Mouse (Mus musculus): ENCODE data around the gene Tagln.

Tagln gene

DNA sequence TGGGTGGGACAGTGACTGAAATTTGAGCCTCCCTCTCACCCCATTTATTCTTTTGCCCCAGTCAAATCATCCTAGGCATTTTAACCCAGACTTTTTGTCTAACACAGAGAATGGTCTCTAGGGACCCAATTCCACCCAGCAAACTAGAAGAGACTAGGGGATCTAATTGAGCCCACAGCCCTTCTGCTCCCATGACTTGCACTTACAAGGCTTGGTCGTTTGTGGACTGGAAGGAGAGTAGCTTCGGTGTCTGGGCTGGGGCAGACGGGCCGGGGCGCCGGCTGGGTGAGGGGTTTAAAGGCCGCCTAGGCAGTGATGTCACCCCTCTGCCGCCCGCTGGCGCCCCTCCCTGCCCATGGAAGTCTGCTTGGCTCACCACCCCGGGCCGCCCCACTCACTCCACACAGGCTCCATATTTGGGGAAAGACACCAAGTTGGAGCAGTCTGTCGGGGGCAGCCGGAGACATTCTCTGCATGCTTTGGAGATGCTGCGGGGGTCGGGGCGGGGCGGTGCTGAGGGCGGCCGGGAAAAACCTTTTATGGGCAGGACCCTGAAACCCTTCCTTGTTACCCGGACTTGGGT, at the start of gene Tagln:
Tagln (minus strand) TSS at position 431 of the 583 bp plus-strand sequence.
- DNase-seq, result no peak

DNA sequence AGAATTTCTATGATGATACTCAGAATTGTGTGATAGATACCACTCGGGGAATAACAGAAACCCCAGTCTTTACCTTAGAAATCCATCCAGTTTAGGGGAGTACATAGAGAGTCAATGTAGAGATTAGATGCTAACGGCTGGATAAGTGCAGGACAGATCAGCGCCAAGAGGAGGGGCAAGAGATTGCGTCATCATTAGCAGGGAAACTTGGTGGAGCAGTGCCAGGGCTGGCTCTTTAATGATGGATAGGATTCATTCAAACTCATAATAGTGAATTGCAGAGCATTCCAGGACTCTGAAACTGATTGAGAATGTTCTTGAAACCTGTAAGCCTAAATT, 49.3 kb upstream of the Tagln start:
- DNase-seq, result peak; percentile 58

DNA sequence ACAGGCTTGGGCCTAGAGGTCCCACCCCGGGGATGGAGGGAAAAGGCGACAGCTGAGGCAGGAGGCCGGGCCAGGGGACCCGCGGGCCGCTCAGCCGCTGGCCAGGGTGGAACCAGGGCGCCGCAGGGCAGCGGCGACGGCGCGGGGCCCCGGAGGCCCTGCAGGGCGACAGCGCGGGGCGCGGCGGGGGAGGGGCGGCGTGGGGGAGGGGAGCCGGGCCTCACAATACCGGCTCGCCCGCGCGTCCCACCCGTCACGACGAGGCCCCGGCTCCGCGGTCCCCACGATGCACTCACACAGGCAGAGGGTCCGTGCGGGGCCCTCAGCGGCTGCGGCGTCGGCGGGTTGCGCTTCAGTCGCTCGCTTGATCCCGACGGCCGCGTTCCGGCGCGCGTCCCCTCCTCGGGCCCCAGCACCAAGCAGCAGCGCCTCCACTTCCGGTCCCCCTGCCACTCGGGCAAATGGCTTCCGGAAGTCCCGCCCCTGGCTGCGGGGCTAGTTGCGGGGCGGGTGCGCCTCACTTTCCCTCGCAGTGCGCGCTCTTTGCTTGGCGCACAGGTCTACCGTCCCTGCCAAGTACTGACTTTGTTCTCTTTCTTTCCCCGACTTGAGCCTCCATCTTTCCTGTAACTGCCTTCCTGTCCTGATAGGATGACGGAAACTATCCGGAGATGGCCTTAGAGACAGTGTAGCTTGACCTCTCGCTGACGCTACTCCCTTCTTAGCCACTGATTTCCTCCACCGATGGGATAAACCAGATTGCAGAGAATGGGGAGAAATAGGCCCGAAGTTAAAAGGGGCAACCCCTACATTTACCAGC, 48.8 kb upstream of the Tagln start:
- peak; percentile 89 for DNase-seq

DNA sequence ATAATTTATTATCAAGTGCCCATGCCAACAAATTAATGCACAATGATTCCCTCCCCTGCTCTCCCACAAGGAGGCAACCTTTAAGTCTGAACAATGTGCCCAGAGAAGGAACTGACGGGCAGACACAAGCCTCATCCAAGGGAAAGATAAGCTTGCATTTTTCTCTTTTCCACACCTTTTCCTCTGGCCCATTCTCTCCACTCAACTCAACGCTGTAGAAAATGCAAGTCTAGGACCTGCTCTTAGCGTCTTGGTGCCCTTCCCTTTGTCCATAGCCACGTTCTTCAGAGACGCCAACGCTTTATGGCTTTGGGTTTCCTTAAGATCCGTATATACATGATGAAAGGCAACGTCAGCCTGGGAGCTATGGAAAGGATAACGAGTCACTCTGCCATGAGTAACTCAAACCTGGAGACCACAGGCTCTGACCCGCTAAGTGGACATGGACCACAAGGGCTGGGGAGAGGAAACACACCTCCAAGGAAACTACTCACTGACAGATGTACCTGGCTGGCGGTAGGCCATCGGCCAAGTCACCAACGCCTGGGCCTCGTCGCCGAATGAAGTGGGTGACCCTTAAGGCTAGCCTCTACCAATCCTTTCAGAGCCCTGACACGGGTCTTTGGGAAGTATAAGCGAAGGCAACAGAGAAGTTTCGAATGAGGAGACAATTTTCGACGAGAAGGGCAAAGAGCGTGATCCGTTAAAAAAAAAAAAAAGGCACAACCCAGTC, 48.0 kb upstream of the Tagln start:
- peak; percentile 32 for DNase-seq

DNA sequence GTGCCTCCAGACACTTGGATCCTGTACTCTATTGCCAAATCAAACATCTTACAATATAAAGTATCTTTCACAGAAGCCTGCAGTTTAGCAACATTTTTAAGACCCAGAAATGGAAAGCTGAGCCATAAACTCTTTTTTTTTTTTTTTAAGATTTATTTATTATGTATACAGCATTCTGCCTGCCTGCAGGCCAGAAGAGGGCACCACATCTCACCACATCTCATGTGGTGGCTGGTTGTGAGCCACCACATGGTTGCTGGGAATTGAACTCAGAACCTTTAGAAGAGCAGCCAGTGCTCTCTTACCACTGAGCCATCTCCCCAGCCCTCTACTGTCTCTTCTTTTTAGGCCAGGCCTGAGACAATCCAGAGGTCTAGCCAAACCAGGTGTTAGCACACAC, 45.5 kb upstream of the Tagln start:
- no peak for DNase-seq

DNA sequence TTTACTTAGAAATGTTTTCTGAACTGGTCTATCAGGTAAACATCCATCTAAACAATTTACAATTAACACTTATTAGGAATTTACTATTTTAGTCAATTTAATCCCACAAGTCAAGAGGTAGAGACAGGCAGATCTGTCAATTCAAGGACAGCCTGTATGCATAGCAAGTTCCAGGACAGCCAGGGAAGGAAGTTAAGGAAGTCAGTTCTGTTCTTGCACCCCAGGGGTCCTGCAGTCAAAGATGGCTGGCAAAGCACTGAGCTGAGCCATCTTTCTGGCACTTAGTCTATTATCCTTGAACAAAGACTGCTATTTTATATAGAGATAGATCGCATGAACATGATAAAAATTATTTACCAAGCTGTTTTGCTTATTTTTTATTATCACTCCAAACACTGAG, 44.8 kb upstream of the Tagln start:
- no peak for DNase-seq

DNA sequence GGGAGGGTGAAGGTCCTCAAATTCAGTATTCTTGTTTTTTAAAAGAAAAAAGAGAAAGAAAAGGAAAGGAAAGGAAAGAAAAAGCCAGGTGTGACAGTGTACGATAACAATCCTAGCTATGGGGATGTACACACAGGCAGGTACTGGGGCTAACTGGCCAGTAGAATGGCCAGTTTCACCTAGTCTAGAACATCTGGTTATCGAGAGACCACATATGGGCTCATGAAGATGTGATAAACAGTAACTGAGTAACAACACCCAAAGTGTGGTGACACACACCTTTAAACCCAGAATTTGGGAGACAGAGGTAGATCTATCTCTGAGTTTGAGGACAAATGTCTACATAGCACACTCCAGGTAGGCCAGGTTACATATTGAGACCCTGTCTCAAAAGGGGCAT, 43.9 kb upstream of the Tagln start:
- DNase-seq, result no peak

DNA sequence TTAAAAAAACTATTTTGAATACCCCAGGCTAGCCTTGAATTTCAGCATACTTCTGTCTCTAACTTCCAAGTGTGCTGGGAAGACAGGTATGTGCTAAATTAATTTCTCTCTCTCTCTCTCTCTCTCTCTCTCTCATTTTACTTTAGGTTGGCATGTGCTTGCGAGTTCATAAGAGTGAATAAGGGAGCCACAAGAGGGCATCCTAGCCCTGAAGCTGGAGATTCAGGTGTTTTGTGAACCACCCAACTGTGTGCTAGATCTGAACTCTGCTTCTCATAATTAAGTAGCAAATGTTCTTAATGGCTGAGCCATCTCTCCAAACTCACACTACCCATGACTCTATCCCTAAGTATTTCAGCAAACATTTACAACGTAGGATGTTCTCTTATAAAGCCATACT, 41.0 kb upstream of the Tagln start:
- DNase-seq, result no peak

DNA sequence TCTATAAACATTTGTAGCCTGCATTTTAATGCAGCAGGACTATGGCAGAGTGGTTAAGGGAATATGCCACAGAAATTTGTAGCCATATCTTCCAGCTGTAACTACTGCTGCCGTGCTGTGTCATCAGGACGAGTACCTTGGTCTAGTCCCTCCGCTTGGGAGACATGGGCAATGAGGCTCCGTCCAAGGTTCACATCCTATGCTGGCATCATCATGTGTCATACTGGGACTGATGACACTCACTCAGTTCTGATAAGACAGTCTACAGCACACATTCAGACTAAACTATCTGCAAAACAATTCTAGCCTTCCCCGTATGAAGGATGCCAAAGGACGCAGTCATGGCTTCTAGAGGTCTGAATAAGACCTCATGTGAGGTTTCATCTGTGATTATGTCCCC, 27.7 kb upstream of the Tagln start:
- DNase-seq, result no peak

DNA sequence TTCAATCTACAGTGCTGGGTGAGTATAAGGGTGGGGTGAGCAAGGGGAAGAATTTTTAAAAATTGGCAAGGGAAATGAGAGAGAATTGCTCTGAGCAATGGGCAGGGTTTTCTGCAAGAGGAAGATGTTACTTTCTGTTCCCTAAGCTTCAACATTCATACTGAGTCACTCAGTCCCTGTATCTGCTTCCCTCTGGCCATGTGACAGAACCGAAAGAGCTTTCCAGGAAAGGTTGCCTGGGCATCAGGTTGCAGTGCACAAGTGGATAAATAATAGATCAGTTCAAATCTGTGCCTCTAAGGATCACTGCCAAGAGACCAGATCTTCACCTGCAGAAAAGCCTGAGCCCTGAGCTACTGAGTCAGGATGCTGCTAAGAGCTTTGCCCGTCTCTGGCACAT, 26.0 kb upstream of the Tagln start:
- DNase-seq, result no peak

DNA sequence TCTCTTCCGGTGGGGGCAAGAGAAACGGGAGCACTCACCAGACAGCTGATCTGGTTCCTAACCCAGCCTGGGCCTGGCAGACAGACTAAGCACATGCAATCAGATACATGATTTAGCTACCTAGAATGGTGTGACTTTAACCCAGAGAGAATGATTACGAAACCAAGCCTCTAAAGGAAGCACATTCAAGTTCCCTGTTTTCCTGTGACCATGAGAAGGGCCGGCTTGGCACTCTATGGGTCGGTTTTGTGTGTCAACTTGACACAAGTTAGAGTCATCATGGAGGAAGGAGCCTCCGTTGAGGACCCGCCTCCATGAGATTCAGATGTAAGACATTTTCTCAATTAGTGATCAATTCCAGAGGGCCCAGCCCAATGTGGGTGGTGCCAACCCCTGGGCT, 23.8 kb upstream of the Tagln start:
- no peak for DNase-seq

DNA sequence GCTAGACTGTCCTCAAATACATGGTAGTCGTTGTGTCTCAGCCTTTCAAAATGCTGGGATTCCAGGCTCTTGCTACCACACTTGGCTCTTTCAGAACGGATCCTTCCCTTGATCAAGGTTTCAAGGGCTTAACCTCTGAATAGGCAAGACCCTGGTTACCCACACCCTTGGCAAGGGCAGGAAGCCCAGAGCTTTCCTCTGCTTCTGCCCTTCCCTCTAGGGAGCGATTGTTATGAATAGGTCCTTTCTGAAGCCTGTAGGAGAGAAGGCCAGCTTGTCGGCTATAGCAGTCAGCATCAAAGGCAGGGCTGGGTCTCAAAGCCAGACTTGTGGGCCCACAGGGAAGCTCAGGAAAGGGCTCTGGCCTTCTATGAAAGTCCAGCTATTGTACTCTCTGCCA, 23.0 kb upstream of the Tagln start:
- DNase-seq, result no peak

DNA sequence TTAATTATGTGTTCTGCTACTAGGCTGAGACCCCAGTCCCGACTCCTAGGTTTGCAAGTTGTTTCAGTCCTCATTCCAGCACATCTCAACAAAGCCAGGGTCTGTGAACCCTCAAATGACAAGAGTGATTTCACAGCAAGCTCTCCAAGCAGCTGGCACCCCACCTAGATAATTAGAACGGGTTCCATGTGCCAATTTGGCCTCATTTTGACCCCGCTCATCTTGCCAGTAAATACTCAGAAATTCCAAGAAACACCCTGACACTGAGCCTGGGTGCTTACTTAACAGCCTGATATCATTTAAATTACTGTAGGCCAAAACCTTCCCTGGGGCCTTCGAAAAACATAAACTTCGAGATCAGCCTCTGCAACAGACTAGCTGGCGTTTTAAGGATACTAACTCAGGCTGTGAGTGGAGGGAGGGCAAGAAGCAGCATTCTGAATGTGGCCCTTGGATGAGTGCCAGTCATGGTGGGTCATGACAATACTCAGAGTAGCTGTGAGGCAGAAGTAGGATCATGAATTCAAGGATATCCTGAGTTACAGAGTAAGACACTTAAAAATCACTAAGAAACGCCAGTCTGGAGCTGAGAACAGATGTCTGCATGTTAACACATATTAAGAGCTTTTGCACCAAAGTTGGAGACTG, 22.3 kb upstream of the Tagln start:
- no peak for DNase-seq

DNA sequence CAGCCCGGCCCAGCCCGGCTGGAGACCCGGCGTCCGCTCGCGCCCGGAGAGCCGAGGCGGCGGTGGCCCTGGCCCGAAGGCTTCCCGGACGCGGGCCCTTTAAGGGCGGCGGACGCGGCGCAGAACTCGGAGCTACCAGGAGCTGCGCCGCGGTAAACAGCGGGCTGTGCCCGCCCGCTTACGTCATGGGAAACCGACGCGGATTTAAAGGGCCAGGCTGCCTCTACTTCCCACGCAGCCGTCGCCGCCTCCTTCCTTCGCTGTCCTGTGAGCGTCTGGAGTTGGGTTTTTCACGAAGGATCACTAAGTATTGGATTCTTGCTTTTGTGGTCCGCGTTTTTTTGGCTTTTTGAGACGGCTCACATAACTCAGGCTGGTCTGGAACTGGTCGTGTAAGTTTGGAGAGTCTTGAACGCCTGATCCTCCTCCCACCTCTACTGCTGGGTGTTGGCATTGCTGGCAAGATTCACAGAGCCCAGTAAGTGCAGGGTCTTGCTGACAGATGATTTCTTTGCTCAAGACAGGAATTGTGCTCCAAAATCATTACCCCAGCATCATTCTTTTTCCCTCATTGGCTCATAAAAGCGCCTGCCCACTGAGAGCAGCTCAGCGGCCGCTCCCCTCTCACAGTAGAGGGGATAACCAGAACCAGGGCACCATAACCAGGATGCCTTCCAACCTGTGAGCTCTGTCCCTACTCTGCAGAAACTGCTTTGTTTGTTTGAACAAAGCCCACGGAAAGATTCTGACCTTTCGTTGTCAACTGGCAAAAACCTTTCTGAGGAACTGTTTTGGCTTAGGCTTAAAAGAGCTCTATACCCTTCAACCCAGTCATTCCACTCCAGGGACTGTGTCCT, 19.5 kb upstream of the Tagln start, which contains the start of gene Sidt2:
Sidt2 (minus strand) TSS at position 152 of the 857 bp plus-strand sequence.
- peak; percentile 83 for DNase-seq

DNA sequence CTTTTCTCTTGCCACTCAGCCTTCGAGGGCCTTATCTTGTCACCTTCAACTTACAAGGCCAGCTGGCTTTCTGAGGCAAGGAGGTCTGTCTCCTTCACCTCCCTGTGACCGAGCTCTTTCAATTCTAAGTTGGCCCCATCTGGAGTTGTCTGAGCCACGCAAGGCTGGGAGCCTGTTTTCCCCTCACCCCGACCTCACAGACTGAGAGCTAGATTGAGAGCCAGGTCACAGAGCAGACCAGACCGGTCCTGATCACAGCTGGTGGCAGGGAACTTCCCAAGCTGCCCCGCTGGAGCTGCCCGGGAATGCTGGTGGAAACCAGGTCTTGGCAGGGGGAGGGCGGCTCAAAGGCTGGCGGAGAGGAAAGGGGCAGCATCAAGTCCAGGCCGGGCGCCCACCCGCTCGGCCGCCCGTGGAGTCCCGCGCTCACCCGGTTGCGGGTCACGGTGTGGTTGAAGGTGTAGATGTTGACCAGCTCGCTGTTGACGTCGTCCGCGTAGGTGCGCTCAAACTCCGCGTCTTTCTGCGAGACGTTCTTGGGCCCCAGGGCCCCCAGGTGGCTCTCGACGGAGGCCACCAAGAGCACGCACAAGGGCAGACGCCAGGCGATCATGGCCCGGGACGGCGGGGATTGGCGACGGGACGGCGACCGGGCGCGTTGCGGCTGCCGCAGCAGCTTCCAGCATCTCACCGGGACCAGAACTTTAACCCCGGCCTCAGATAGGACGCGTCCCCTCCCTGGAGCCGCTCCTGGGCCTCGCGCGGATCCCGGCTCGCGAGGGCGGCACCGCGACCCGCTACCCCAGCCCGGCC, 18.6 kb upstream of the Tagln start:
- DNase-seq, result peak; percentile 57

DNA sequence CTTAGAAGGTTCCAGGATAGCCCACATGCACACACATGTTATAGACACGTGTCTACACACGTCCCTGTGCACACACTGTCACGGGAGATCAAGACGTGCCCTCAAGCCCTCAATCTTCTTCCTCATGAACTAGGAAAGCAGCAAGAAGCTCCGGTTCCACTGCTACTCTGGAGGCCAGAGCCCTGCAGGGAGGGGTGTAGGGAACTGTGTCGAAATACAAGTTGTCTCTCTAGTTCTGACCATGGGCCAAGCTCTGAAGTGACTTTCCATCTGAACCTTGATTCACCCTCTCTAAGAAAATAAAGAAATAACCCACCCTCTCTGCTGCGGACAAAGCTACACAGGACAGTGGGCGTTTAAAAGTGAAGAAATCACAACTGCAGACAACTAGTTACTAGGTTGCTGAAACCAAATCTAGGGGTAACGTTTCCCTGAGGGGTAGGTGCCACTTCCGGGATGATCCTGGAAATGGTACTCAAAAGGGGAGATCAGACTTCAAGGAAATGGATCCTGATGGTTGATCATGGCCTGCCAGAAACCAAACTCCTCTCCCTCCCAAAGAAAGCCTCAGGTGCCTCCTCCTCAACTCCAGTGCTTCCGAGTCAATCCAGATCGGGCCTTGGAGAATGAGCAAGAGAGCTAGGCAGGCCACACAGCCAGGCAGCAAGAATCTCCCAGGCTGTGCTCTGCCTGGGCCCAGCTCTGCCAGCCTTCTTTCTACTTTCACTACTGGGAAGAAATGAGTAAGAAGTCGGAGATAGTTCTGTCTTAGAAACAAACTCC, 17.8 kb upstream of the Tagln start:
- DNase-seq, result no peak

DNA sequence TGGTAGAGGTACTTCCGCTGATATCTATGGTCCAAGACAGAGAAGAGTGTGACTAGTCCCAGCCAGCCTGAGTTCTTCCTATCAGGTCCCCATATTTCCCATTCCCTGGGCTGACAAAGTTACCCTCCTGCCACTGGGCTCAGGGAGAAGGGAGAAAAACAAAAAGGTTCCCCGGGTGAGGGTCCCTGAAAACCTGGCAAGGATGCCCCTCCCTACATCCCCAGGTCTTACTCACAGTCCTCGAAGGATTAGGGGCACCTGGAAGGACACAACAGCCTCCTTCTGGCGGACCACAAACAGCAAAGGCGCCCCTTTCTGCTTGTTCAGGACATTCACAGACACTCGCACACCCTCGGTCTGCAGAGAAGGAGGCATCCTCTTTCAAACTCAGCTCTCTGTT, 17.0 kb upstream of the Tagln start:
- DNase-seq, result no peak

DNA sequence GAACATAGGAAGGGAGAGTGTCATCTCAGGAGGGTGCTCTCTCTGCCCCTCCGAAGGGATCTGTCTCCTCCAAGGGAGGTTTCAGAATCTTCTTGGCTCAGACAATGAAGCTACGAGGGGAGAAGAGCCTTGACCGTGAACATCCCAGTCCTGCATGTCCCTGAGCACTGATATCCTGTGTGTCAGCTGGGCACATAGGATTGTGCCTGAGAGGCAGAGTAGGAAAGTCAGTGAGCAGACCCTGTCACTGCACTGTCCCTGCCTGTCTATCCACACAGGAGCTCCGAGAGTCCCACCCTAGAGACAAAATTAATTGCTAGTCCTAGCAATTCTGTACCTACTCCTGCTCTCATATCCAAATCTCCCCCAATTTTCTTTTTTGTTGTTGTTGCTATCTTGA, 16.2 kb upstream of the Tagln start:
- no peak for DNase-seq

DNA sequence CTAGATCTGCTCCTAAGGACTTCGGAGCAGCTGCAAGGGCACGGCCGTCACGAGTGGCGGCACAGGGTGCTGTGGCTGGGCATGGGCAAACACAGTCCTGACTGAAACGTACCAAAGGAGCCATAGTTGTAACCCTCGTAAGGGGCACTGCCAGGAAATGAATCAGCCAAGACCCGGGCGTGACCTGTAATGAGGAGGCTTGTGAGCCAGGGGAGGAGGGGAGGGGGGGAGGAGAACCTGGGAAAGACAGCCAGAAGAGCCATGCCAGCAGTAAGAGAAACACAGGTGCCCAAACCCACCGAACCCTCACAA, 11.0 kb upstream of the Tagln start:
- no peak for DNase-seq

DNA sequence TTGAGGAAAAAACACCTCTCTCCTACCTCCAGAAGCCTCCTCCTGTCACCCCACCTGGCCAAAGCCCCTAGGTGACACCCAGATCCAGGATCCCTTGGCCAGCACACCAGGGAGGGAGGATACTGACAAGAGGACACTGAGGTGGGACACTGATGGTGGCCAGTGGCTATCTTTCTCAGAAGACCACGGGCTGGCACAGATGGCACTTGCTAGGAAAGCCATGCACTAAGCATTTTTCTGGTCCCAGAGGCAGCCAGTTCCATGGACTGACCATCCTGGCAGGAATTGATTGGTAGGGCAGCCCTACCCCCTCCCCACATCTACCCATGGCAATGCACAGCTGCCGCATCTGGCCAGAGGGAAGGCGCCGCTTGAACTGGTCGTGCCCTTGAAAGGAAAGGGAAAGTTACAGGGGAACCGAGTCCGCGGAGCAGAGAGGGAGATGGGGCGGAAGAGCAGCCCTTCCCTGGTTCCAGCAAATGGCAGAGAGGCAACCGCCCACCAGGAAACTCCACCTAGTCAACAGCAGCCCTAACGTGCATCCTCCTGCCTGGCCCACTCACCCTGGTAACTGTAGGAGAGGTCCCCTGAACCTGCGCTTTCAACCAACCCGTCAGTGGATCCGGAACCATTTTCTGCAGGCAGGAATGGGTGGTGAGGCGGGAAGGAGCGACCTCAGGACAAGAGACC, 10.5 kb upstream of the Tagln start:
- no peak for DNase-seq

DNA sequence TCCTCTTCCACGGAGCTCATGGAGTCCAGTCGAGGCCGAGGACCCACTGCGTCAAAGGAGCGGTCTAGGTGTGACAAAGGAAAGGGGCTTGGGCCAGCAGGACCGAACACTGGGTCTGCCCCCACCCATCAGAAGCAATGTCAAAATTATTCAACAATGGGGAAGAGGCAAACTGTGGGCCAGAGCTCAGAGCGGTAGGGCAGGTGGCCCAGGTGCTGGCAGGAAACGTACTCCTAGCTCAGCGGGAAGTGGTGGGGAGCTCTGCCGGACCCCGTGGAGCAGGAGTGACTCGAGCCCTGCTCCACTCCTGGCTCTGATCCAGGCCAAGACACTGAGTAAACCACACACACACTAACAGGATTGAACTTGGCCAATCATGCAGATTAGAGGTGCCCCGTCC, 9.9 kb upstream of the Tagln start:
- peak; percentile 60 for DNase-seq
